Mouse (Mus musculus): ENCODE results near the gene Ntm.

- TF ChIP-seq POLR2A (IDR thresholded peaks at IDR 0.05; ENCODE audit: control insufficient read depth, low read depth, low read length) (no peak), CTCF (IDR thresholded peaks at IDR 0.05; ENCODE audit: control insufficient read depth, insufficient read depth, insufficient replicate concordance, low read depth, low read length) (no peak)
These were observed 569.8 kb downstream of the Ntm start for GRCm38 (mm10) chr9:29393136-29393535.
